Mouse (Mus musculus): ENCODE measurements around the gene Ddx60. TPM values are rescaled to one million over a fixed set of nuclear protein-coding genes. Genes with fewer than 3 reads are reported as not detected.

Ddx60 gene
- 0.83 and 1.1 TPM in 2 replicates for polyA plus RNA-seq (2012; ENCODE audit: insufficient read depth, insufficient read length, missing spikeins)

- H3K4me1 ChIP-seq (ENCODE audit: control insufficient read depth, insufficient read depth, insufficient read length, low read length), result peaks cover 2% of the 10 kb centered on the region; the same call in 1 of the 2 replicates
- H3K4me3 ChIP-seq (ENCODE audit: insufficient read depth, low read depth, low read length), result peak within 1 kb of the TSS; percentile 85
- H3K27ac ChIP-seq (replicated peaks; ENCODE audit: low read depth, low read length), result peak within 1 kb of the TSS; percentile 87
These were observed at the start of gene Ddx60 for GRCm38 (mm10) chr8:61927777-61928494. TSS of gene Ddx60 (plus strand) at chr8:61928087.

DNA sequence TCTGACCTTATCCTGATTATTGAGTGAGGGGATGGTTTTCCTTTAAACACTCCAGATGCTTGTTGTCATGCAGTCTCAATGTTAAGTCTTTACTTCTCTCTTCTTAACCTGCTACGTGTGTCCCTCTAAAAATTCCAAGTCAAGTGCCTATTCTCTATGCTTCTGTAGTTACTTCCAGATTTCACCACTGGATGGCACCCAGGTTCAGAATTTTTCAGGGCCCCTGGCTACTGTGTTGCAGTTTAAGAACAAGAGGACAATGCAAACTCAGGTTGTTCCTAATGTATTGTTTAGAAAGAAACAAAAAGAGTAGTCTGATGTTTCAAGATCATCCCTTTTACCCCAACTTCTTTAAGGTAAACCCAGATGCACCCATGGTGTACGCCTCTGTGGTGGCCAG, 33.8 kb upstream of the Ddx60 start:
- H3K4me3 ChIP-seq (ENCODE audit: insufficient read depth, low read depth, low read length), result no peak overlapping the region
- no peak overlapping the region for H3K27ac ChIP-seq (replicated peaks; ENCODE audit: low read depth, low read length)
- no peaks in the 10 kb centered on the region for H3K4me1 ChIP-seq (ENCODE audit: control insufficient read depth, insufficient read depth, insufficient read length, low read length)

- Histone ChIP-seq H3K4me3 (ENCODE audit: insufficient read depth, low read depth, low read length) (no peak overlapping the region), H3K27ac (replicated peaks; ENCODE audit: low read depth, low read length) (no peak overlapping the region), H3K4me1 (ENCODE audit: control insufficient read depth, insufficient read depth, insufficient read length, low read length) (no peaks in the 10 kb centered on the region)
These were observed 31.1 kb upstream of the Ddx60 start for GRCm38 (mm10) chr8:61896742-61897141.

DNA sequence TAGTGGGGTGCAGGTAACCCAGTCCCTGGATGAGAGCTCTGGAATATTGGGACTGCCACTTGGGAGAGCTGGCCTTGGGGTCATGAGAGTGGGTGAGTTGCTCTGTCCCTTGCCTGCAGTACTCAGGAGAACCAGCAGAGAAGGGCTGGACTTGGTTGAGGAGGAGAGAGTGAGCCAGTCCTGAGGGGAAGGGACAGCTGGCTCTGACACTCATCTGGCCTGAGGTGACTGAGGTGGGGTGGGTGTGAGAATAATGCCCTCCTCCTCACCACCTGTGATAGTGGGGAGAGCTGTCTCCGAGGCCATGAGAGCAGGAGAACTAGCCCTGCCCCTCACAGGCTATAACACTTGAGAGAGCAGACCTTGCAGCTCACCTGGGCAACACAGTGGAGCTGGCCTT, 30.5 kb upstream of the Ddx60 start:
- Histone ChIP-seq H3K27ac (replicated peaks; ENCODE audit: low read depth, low read length) (no peak overlapping the region), H3K4me1 (ENCODE audit: control insufficient read depth, insufficient read depth, insufficient read length, low read length) (no peaks in the 10 kb centered on the region), H3K4me3 (ENCODE audit: insufficient read depth, low read depth, low read length) (no peak overlapping the region)

- H3K4me1 ChIP-seq (ENCODE audit: control insufficient read depth, insufficient read depth, insufficient read length, low read length), result no peaks in the 10 kb centered on the region
- H3K27ac ChIP-seq (replicated peaks; ENCODE audit: low read depth, low read length), result no peak overlapping the region
- H3K4me3 ChIP-seq (ENCODE audit: insufficient read depth, low read depth, low read length), result no peak overlapping the region
These were observed 26.7 kb upstream of the Ddx60 start for GRCm38 (mm10) chr8:61901028-61901717.

DNA sequence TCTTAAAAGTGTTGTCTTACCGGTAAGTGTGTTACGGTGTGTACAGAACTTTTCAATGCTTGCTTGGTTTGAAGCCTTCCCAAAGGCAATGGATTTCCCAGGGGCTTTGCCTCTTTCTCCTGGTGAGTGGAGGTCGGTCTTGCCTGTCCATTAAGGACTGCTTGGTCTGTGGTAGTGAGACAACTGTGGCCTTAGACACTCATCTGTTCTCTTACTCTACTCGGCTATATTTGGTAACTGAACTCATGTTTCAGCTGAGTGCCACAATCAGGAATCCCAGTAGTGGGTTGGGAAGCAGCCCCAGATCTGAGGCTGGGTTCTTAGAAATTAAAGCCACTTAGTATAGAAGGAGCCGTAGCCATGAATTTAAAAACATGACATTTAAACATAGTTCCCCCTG, 25.4 kb upstream of the Ddx60 start, which contains the start of gene Palld:
TSS of gene Palld (minus strand) at position 170 of the 400 bp plus-strand sequence.
- no peak within 1 kb of the TSS for H3K27ac ChIP-seq (replicated peaks; ENCODE audit: low read depth, low read length)
- H3K4me1 ChIP-seq (ENCODE audit: control insufficient read depth, insufficient read depth, insufficient read length, low read length), result no peaks in the 10 kb centered on the region
- no peak within 1 kb of the TSS for H3K4me3 ChIP-seq (ENCODE audit: insufficient read depth, low read depth, low read length)

DNA sequence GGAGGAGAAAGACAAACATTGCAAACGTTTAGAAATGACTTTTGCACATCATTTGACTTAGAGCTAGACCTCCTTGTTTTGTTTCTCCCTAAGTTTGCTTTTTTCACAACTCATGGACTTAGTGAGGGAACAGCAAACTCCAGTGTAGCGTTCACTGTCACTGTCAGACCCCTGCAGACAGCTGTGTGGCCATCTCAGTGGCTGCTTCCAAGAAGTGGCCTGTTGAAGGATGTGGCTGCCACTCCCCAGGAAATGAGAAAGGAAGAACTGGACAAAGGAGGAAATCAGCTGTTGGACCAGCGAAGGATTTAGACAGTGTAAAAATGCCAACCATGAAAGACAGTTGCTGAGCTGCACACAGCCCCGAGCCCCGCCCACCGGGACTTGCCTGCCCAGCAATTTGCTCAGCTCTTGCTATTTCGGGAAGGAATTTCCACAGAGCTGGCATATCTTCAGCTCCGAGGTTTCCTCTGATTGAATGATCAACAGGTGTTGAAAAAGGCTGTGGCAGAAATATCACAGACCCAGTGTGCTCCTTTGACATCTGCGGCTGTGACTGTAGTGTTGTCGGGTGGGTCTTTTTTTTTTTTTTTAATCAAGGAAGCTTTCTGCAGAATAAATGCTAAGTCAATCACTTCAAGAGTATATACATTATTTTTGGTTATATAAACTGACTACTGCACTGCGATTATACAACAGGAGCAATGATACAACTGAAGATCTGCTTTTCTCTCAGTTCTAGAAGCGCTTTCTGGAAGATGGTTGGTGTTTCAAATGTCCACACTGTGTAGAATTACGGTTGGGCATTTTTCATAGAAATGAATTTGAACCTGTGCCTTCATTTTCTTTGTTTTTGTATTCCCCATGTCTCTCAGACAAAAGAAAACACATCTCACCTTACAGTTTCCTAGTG, 19.3 kb upstream of the Ddx60 start:
- no peaks in the 10 kb centered on the region for H3K4me1 ChIP-seq (ENCODE audit: control insufficient read depth, insufficient read depth, insufficient read length, low read length)
- H3K4me3 ChIP-seq (ENCODE audit: insufficient read depth, low read depth, low read length), result no peak overlapping the region
- H3K27ac ChIP-seq (replicated peaks; ENCODE audit: low read depth, low read length), result no peak overlapping the region

- H3K4me3 ChIP-seq (ENCODE audit: insufficient read depth, low read depth, low read length), result no peak overlapping the region
- no peaks in the 10 kb centered on the region for H3K4me1 ChIP-seq (ENCODE audit: control insufficient read depth, insufficient read depth, insufficient read length, low read length)
- no peak overlapping the region for H3K27ac ChIP-seq (replicated peaks; ENCODE audit: low read depth, low read length)
These were observed 18.6 kb upstream of the Ddx60 start for GRCm38 (mm10) chr8:61909313-61909712.

- no peaks in the 10 kb centered on the region for H3K4me1 ChIP-seq (ENCODE audit: control insufficient read depth, insufficient read depth, insufficient read length, low read length)
- no peak overlapping the region for H3K27ac ChIP-seq (replicated peaks; ENCODE audit: low read depth, low read length)
- H3K4me3 ChIP-seq (ENCODE audit: insufficient read depth, low read depth, low read length), result no peak overlapping the region
These were observed 15.1 kb upstream of the Ddx60 start for GRCm38 (mm10) chr8:61912817-61913216.

GRCm38 (mm10) chr8:61913957-61914356, 13.9 kb upstream of the Ddx60 start:
- Histone ChIP-seq H3K27ac (replicated peaks; ENCODE audit: low read depth, low read length) (no peak overlapping the region), H3K4me1 (ENCODE audit: control insufficient read depth, insufficient read depth, insufficient read length, low read length) (no peaks in the 10 kb centered on the region), H3K4me3 (ENCODE audit: insufficient read depth, low read depth, low read length) (no peak overlapping the region)

DNA sequence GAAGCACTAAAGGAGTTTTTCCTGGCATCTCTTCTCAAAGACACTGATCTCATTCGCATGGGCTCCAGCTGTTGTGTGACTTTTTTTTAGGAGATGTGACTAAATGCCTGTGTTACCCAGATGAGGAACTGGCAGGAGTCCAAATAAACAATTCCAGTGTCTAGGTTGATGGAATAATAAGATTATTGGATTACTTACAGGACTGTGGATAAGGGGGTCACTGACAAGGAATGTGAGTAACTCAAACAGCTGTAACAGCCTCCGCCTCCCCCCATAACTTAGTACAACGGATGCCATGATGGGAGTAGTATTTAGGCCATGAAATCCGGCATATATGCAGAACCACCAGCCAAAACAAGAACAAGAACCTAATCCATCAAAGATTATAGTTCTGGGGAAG, 10.6 kb upstream of the Ddx60 start:
- Histone ChIP-seq H3K27ac (replicated peaks; ENCODE audit: low read depth, low read length) (no peak overlapping the region), H3K4me3 (ENCODE audit: insufficient read depth, low read depth, low read length) (no peak overlapping the region), H3K4me1 (ENCODE audit: control insufficient read depth, insufficient read depth, insufficient read length, low read length) (no peaks in the 10 kb centered on the region)

- H3K27ac ChIP-seq (replicated peaks; ENCODE audit: low read depth, low read length), result no peak overlapping the region
- H3K4me3 ChIP-seq (ENCODE audit: insufficient read depth, low read depth, low read length), result no peak overlapping the region
- no peaks in the 10 kb centered on the region for H3K4me1 ChIP-seq (ENCODE audit: control insufficient read depth, insufficient read depth, insufficient read length, low read length)
These were observed 8.6 kb upstream of the Ddx60 start for GRCm38 (mm10) chr8:61919145-61919788.

GRCm38 (mm10) chr8:61920389-61920788, 7.5 kb upstream of the Ddx60 start:
- no peak overlapping the region for H3K4me3 ChIP-seq (ENCODE audit: insufficient read depth, low read depth, low read length)
- no peaks in the 10 kb centered on the region for H3K4me1 ChIP-seq (ENCODE audit: control insufficient read depth, insufficient read depth, insufficient read length, low read length)
- H3K27ac ChIP-seq (replicated peaks; ENCODE audit: low read depth, low read length), result no peak overlapping the region

DNA sequence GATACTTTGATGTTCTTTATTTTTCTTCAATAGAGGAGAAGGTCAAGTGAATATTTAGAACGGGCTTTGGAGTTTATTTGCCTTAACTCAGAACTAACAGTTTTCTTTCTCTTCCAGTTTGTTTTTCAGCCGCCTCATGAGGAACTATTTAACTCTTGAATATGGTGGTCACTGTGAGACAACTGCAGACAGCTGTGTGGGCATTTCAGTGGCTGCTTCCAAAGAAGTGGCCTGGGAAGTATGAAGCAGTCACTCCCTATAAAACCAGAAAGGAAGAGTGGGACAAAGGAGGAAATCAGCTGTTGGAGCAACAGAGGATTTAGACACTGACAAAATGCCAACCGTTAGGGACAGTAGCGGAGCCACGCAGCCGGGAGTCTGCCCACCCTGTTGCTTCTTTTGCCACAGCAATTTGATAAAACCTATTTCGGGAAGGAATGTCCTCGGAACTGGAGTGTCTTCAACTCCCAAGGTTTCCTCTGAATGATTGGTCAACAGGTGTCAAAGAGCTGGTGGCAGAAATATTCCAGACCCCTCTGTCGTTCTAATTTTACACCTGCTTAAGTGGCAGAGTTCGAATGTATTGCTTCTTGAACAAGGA, 6.3 kb upstream of the Ddx60 start:
- Histone ChIP-seq H3K4me3 (ENCODE audit: insufficient read depth, low read depth, low read length) (no peak overlapping the region), H3K27ac (replicated peaks; ENCODE audit: low read depth, low read length) (no peak overlapping the region)

More for the DNA sequence above, 6.3 kb upstream of the Ddx60 start:
- H3K4me1 ChIP-seq (ENCODE audit: control insufficient read depth, insufficient read depth, insufficient read length, low read length), result no peaks in the 10 kb centered on the region

Measured in brown adipose tissue, adult 24 weeks (tissue).